Mouse (Mus musculus) central nervous system, embryonic 11.5 days (tissue): ENCODE data around the gene Tmem239. TPM values are rescaled to one million over a fixed set of nuclear protein-coding genes. Genes with fewer than 3 reads are reported as not detected.

Source experiments
- polyA plus RNA-seq: library from polyadenylated mRNA; depleted of rRNA; stranded (reverse); fragments of >200 nt; gene quantifications from 2 replicates; pipeline ENCODE4 v1.2.3, GENCODE M21; 2012; rRNA removed

Tmem239 gene
- polyA plus RNA-seq = not detected in 2 replicates

GRCm38 (mm10) chr2:130406178-130406577 is at the start of gene Tmem239:
Gene Tmem239, plus strand, starts transcription at chr2:130406478.

GRCm38 (mm10) chr2:130397186-130397985 is 8.9 kb upstream of the Tmem239 start, which contains the start of gene Cpxm1:
Gene Cpxm1, minus strand, starts transcription at chr2:130397574.

GRCm38 (mm10) chr2:130404939-130405338 is 1.3 kb upstream of the Tmem239 start, which contains the start of the genes Gm28372 and 1700020A23Rik:
Gene Gm28372, plus strand, starts transcription at chr2:130405239.
Gene 1700020A23Rik, plus strand, starts transcription at chr2:130405259.

GRCm38 (mm10) chr2:130424126-130424853 is 18.0 kb downstream of the Tmem239 start, which contains the start of the genes Vps16 and Pced1a:
Gene Vps16, plus strand, starts transcription at chr2:130424339.
Gene Pced1a, minus strand, starts transcription at chr2:130424701.

GRCm38 (mm10) chr2:130449794-130450433 is 43.6 kb downstream of the Tmem239 start, which contains the start of gene Ptpra:
Gene Ptpra, plus strand, starts transcription at chr2:130450278.

Other genes starting within 250 kb of the Tmem239 start
- gene Snrpb, start 227.1 kb upstream of the Tmem239 start, polyA plus RNA-seq = 372 and 422 TPM in 2 replicates
- 0.02 and 0.04 TPM in 2 replicates for gene Tmc2, start 211.3 kb upstream of the Tmem239 start, polyA plus RNA-seq
- gene Nop56, start 132.0 kb upstream of the Tmem239 start, polyA plus RNA-seq = 392 and 588 TPM in 2 replicates
- 138 and 176 TPM in 2 replicates for gene Idh3b, start 121.9 kb upstream of the Tmem239 start, polyA plus RNA-seq
- 8.2 and 10.5 TPM in 2 replicates for gene Ebf4, start 111.3 kb upstream of the Tmem239 start, polyA plus RNA-seq
- gene Cpxm1, start 8.9 kb upstream of the Tmem239 start, polyA plus RNA-seq = 28.9 and 44.3 TPM in 2 replicates
- gene Gm28372, start 1.2 kb upstream of the Tmem239 start, polyA plus RNA-seq = not detected in 2 replicates
- not detected in 2 replicates for gene 1700020A23Rik, start 1.2 kb upstream of the Tmem239 start, polyA plus RNA-seq
- gene Vps16, start 17.9 kb downstream of the Tmem239 start, polyA plus RNA-seq = 131 and 175 TPM in 2 replicates
- gene Pced1a, start 18.2 kb downstream of the Tmem239 start, polyA plus RNA-seq = 26.3 and 33.4 TPM in 2 replicates
- 68.9 and 84.4 TPM in 2 replicates for gene Ptpra, start 43.8 kb downstream of the Tmem239 start, polyA plus RNA-seq
- gene Mrps26, start 157.3 kb downstream of the Tmem239 start, polyA plus RNA-seq = 51.8 and 67.0 TPM in 2 replicates
- 0.11 TPM in 1 of 2 replicates, not detected in the other for gene Oxt, start 169.7 kb downstream of the Tmem239 start, polyA plus RNA-seq
- 0.10 TPM in 1 of 2 replicates, not detected in the other for gene Avp, start 176.1 kb downstream of the Tmem239 start, polyA plus RNA-seq
- 5.7 and 8.3 TPM in 2 replicates for gene Fastkd5, start 223.5 kb downstream of the Tmem239 start, polyA plus RNA-seq
- gene Ubox5, start 223.6 kb downstream of the Tmem239 start, polyA plus RNA-seq = 7.8 and 12.2 TPM in 2 replicates
- 10.5 and 17.1 TPM in 2 replicates for gene Lzts3, start 236.3 kb downstream of the Tmem239 start, polyA plus RNA-seq